Mouse (Mus musculus) erythroid progenitor cell, adult 5-6 weeks (primary cell): ENCODE results near the gene Sla2. TPM values are rescaled to one million over a fixed set of nuclear protein-coding genes. Genes with fewer than 3 reads are reported as not detected.
"Not testable (repeated sequence)": the region's sequence is repeated elsewhere in the genome, so short reads cannot be mapped to it uniquely, and the experiment has no call there.

ENCODE experiments used
- ATAC-seq: replicated peaks from 2 replicates; pipeline ENCODE4 v1.8.0; 2016; ENCODE audit warnings: moderate number of reproducible peaks, mild to moderate bottlenecking, moderate TSS enrichment, inconsistent platforms; ENCODE audit not compliant: poor library complexity, low FRiP score, severe bottlenecking
- total RNA-seq, 2 experiments: library from RNA; stranded (forward) in 1 of 2; stranded (reverse) in 1 of 2; fragments of 150-400 nt in 1 of 2; fragments of 186-747, 209-891 nt in 1 of 2; gene quantifications; 2 replicates each; pipeline versions ENCODE4 v1.2.3 to v1.2.4; 2015 to 2017; ENCODE audit warnings: low replicate concordance in 2 of 2

Sla2 gene
- total RNA-seq, 2 experiments from 2014 or later: 0.68 TPM; not detected in 1

DNA sequence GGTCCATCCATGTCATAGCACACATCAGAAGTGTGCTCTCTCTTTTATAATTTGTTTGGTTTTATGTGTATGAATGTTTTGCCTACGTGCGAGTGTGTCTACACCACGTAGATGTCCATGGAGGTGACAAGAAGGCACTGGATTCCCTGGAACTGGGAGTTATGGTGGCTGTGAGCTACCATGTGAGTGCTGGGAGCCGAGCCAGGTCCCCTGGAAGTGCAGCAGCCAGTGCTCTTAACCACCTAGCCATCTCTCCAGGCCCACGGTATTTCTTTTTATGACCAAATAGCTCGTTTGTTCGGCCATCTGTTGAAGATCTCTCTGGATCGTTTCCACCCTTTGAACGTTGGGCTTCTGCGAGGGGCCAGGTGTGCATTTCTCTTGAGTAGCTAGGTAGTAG is 43.7 kb downstream of the Sla2 start:
- no peak for ATAC-seq

- ATAC-seq: no peak
Observed at GRCm38 (mm10) chr2:156842711-156843110, 44.3 kb downstream of the Sla2 start.

GRCm38 (mm10) chr2:156841841-156842706 is 44.9 kb downstream of the Sla2 start:
- ATAC-seq: 0 out of 2 replicates have a peak, but pooled peaks have one; percentile 7

GRCm38 (mm10) chr2:156841028-156841840 is 45.8 kb downstream of the Sla2 start:
- 0 out of 2 replicates have a peak, but pooled peaks have one; percentile 26 for ATAC-seq

DNA sequence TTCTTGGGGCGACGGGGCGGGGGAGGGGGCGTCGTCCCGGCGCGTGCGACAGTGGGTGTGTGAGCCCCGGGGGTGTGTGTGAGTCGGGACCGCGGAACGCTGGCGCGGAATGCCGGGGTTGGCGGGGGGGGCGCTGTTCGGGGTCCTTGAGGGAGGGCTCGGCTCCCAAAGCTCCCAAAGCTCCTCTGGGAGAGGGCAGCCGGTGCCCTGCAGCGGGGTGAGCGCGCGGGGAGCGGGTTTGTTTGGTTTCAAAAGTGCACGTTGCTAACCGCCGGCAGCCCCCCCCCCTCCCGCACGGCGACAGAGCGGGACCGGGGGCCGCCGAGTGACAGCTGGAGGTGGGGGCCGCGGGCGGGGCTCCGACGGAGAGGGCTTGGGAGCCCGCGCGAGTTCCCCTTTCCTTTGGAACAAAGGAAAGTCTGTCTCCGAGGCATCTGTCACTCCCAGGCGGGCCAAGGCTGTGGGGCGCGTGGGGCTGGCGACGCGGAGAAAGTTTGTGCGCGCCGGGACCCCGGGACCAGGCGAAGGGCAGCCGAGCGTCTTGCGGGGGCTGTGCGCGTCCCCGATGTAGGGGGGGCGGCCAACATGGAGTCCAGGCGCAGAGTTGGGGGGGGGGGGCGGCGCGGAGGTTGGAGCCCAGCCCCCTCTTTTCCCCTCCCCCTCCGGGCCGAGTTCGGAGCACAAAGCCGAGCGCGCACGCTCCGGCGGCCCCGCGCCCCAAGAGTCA is 46.5 kb downstream of the Sla2 start:
- no peak for ATAC-seq

- ATAC-seq: no peak
Observed at GRCm38 (mm10) chr2:156839319-156840191, 47.4 kb downstream of the Sla2 start, which contains the start of gene Tgif2. TSS of gene Tgif2 (plus strand) at chr2:156840007.

GRCm38 (mm10) chr2:156838839-156839238 is 48.2 kb downstream of the Sla2 start:
- ATAC-seq: no peak

GRCm38 (mm10) chr2:156834336-156834735 is 52.7 kb downstream of the Sla2 start:
- ATAC-seq: no peak

- ATAC-seq: not testable (repeated sequence)
Observed at GRCm38 (mm10) chr2:156825128-156825527, 61.9 kb downstream of the Sla2 start.

Other genes starting within 250 kb of the Sla2 start
- gene Myl9, start 111.8 kb downstream of the Sla2 start, total RNA-seq (2015; ENCODE audit: low replicate concordance): 5.0 and 7.2 TPM in 2 replicates
- 0.45 and 10.7 TPM in 2 replicates for gene Myl9, start 111.8 kb downstream of the Sla2 start, total RNA-seq (2017; ENCODE audit: low replicate concordance)
- 2.2 and 3.8 TPM in 2 replicates for gene Tgif2, start 47.2 kb downstream of the Sla2 start, total RNA-seq (2015; ENCODE audit: low replicate concordance)
- gene Tgif2, start 47.2 kb downstream of the Sla2 start, total RNA-seq (2017; ENCODE audit: low replicate concordance): 1.9 and 18.2 TPM in 2 replicates
- gene 4930518I15Rik, start 29.2 kb downstream of the Sla2 start, total RNA-seq (2015; ENCODE audit: low replicate concordance): 3.2 TPM in 1 of 2 replicates, not detected in the other
- gene 4930518I15Rik, start 29.2 kb downstream of the Sla2 start, total RNA-seq (2017; ENCODE audit: low replicate concordance): 3.9 and 4.0 TPM in 2 replicates
- 62.7 and 85.9 TPM in 2 replicates for gene Rab5if, start 24.1 kb downstream of the Sla2 start, total RNA-seq (2015; ENCODE audit: low replicate concordance)
- 28.8 and 48.1 TPM in 2 replicates for gene Rab5if, start 24.1 kb downstream of the Sla2 start, total RNA-seq (2017; ENCODE audit: low replicate concordance)
- 16.6 and 21.4 TPM in 2 replicates for gene Ndrg3, start 104.9 kb upstream of the Sla2 start, total RNA-seq (2015; ENCODE audit: low replicate concordance)
- gene Ndrg3, start 104.9 kb upstream of the Sla2 start, total RNA-seq (2017; ENCODE audit: low replicate concordance): 11.7 and 14.6 TPM in 2 replicates
- gene Dsn1, start 120.0 kb upstream of the Sla2 start, total RNA-seq (2015; ENCODE audit: low replicate concordance): 56.9 and 59.5 TPM in 2 replicates
- gene Dsn1, start 120.0 kb upstream of the Sla2 start, total RNA-seq (2017; ENCODE audit: low replicate concordance): 62.4 and 101 TPM in 2 replicates
- gene Soga1, start 192.1 kb upstream of the Sla2 start, total RNA-seq (2015; ENCODE audit: low replicate concordance): 0.36 and 0.42 TPM in 2 replicates
- gene Soga1, start 192.1 kb upstream of the Sla2 start, total RNA-seq (2017; ENCODE audit: low replicate concordance): 2.8 and 3.6 TPM in 2 replicates
- gene Tldc2, start 199.9 kb upstream of the Sla2 start, total RNA-seq (2015; ENCODE audit: low replicate concordance): not detected in 2 replicates
- gene Tldc2, start 199.9 kb upstream of the Sla2 start, total RNA-seq (2017; ENCODE audit: low replicate concordance): not detected in 2 replicates
- gene Samhd1, start 248.1 kb upstream of the Sla2 start, total RNA-seq (2015; ENCODE audit: low replicate concordance): 82.5 and 112 TPM in 2 replicates
- 57.0 and 75.2 TPM in 2 replicates for gene Samhd1, start 248.1 kb upstream of the Sla2 start, total RNA-seq (2017; ENCODE audit: low replicate concordance)